Mouse (Mus musculus) liver, embryonic 14.5 days (tissue): ENCODE measurements around the gene Cnpy2. TPM values are rescaled to one million over a fixed set of nuclear protein-coding genes. Genes with fewer than 3 reads are reported as not detected.

Experiments used
- ATAC-seq: fragments of 200-750 bp; cut with Nextera tagmentation; 2 replicates; pipeline ENCODE4 v1.8.0; 2017; ENCODE audit warnings: moderate number of reproducible peaks, mild to moderate bottlenecking, moderate library complexity; ENCODE audit not compliant: insufficient read depth
- DNase-seq, 3 experiments: peaks; one replicate each; pipeline ENCODE4 v3.0.0-alpha.2; 2012 to 2013; ENCODE audit warnings: low read depth in 3 of 3, low spot score in 3 of 3
- H3K27ac ChIP-seq: fragments of 300-500 bp; sonication (generic); 2 replicates; pipeline ENCODE4 v1.5.1; 2014; ENCODE audit warnings: moderate library complexity, mild to moderate bottlenecking, control low read depth, inconsistent platforms
- H3K27me3 ChIP-seq: fragments of 300-500 bp; sonication (generic); 2 replicates; pipeline ENCODE4 v1.6.1; 2014; ENCODE audit warnings: mild to moderate bottlenecking, low read length, moderate library complexity; ENCODE audit not compliant: control insufficient read depth, insufficient read depth
- H3K36me3 ChIP-seq: fragments of 300-500 bp; sonication (generic); replicated peaks from 2 replicates; pipeline ENCODE4 v1.6.1; 2014; ENCODE audit warnings: low read depth; ENCODE audit not compliant: control insufficient read depth, insufficient read depth
- H3K4me1 ChIP-seq, 2 experiments: fragments of 200-500 bp in 1 of 2; fragments of 300-500 bp in 1 of 2; sonication (generic) in 1 of 2; replicated peaks; 2 replicates each; pipeline ENCODE4 v1.6.1; 2012 to 2014; ENCODE audit warnings: antibody characterized with exemption in 1 of 2, inconsistent platforms in 1 of 2, low read length in 1 of 2; ENCODE audit not compliant: control insufficient read depth in 2 of 2, insufficient read depth in 2 of 2
- H3K4me2 ChIP-seq: fragments of 300-500 bp; sonication (generic); 2 replicates; pipeline ENCODE4 v1.6.1; 2014; ENCODE audit warnings: low read depth, mild to moderate bottlenecking, control low read depth, moderate library complexity
- H3K4me3 ChIP-seq, 2 experiments: fragments of 200-500 bp in 1 of 2; fragments of 300-500 bp in 1 of 2; sonication (generic) in 1 of 2; 2 replicates each; pipeline ENCODE4 v1.5.1; 2012 to 2014; ENCODE audit warnings: low read depth in 2 of 2, low read length in 2 of 2, mild to moderate bottlenecking in 2 of 2, control low read depth in 1 of 2, inconsistent platforms in 1 of 2, moderate library complexity in 1 of 2; ENCODE audit not compliant: insufficient read depth in 1 of 2
- H3K9ac ChIP-seq: fragments of 300-500 bp; sonication (generic); replicated peaks from 2 replicates; pipeline ENCODE4 v1.6.1; 2014; ENCODE audit warnings: mild to moderate bottlenecking, control low read depth, moderate library complexity
- H3K9me3 ChIP-seq: fragments of 300-500 bp; sonication (generic); 2 replicates; pipeline ENCODE4 v1.6.1; 2016; ENCODE audit warnings: low read length, mixed read lengths; ENCODE audit not compliant: control insufficient read depth
- CTCF ChIP-seq: IDR thresholded peaks from 2 replicates; pipeline ENCODE4 v1.5.1; 2016; ENCODE audit warnings: antibody characterized with exemption, low read depth, control low read depth
- EP300 ChIP-seq: IDR thresholded peaks from 2 replicates; pipeline ENCODE4 v1.6.1; 2016; ENCODE audit warnings: antibody characterized with exemption, low read depth
- WGBS: fragments of 180-500 bp; shearing (Covaris S2); extraction: QIAGEN DNeasy Blood & Tissue Kit; methylation state at CpG from one replicate; pipeline ENCODE4 v1.1.7; 2014; ENCODE audit not compliant: insufficient replicate concordance; 5-methylcytosine and 5-hydroxymethylcytosine counted together
- polyA plus RNA-seq, 2 experiments: library from polyadenylated mRNA; depleted of rRNA in 1 of 2; stranded (reverse) in 1 of 2; unstranded in 1 of 2; fragments of >200 nt; fragmentation: Nextera tagmentation in 1 of 2; extraction: Ambion mirVana in 1 of 2; gene quantifications; 2 replicates each; pipeline versions ENCODE4 v1.2.1 to v1.2.3; 2012 to 2014

The Cnpy2 gene
- polyA plus RNA-seq, 2 experiments, result 38.8 to 92.7 TPM

DNA sequence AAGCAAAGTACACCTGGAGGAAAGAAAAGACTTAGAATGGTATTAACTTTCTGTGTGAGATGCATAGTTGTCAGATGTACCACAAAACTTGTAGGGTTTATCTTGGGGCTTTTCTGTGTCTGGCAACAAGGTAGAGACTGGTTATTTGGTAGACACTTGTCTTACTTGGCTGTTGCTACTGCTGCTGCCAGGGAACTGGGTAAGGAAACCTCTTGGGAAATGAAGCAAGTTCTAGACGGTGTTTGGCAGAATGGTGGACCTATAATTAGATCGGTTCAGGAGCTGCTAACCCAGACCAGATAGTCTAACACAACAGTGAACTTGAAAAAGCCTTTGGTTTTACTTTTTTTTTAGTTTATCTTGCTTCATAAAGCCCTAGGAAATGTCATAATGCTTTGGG is 16.7 kb downstream of the Cnpy2 start:
- TF ChIP-seq CTCF (no peak), EP300 (no peak)
- peak overlapping the region; percentile 86 for H3K27ac ChIP-seq
- 60% methylated on average over 2 of the region's 2 CpGs for WGBS

DNA sequence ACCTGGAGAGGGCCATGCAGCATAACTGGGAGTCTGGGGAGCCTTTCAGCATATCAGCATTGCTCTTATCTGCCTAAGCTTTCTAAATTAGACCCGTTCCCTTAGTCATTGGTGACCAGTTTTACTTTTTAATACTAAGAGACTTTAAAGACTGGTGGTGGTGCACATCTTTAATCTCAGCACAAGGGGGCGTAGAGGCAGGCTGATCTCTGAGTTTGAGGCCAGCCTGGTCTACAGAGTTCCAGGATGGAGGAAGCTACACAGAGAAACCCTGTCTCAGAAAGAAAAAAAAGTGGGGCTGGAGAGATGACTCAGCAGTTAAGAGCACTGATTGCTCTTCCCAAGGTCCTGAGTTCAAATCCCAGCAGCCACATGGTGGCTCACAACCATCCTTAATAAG is 18.0 kb downstream of the Cnpy2 start:
- Histone ChIP-seq H3K9ac (no peak overlapping the region), H3K4me1 (peaks cover 60 to 62% of the 10 kb centered on the region in 2 experiments)
- TF ChIP-seq EP300 (no peak), CTCF (peak; percentile 56)

More for the DNA sequence above, 16.7 kb downstream of the Cnpy2 start:
- H3K4me1 ChIP-seq, result peaks cover 59 to 62% of the 10 kb centered on the region in 2 experiments
- ATAC-seq (no peak), DNase-seq (no peak)
- peaks cover 6% of the 10 kb centered on the region; the same call in 1 of the 2 replicates for H3K36me3 ChIP-seq
- peak overlapping the region; percentile 31 to 81; a peak in 3 of 4 replicates for H3K4me3 ChIP-seq
- H3K4me2 ChIP-seq, result peak overlapping the region; percentile 80
- no peaks in the 10 kb centered on the region for H3K27me3 ChIP-seq
- no peaks in the 10 kb centered on the region for H3K9me3 ChIP-seq
- peak overlapping the region; percentile 95 for H3K9ac ChIP-seq

GRCm38 (mm10) chr10:128343436-128343835 is 21.2 kb downstream of the Cnpy2 start:
- no peak overlapping the region for H3K9ac ChIP-seq
- no peak overlapping the region for H3K4me3 ChIP-seq
- H3K27me3 ChIP-seq, result no peaks in the 10 kb centered on the region
- 79% methylated on average over 1 of the region's 1 CpGs for WGBS
- peak overlapping the region; percentile 56 for H3K27ac ChIP-seq
- no peak for DNase-seq
- no peak for ATAC-seq
- peak overlapping the region; percentile 28 for H3K4me2 ChIP-seq
- H3K9me3 ChIP-seq, result no peaks in the 10 kb centered on the region
- TF ChIP-seq EP300, result no peak
- TF ChIP-seq CTCF, result no peak
- peaks cover 15% of the 10 kb centered on the region for H3K36me3 ChIP-seq
- peaks cover 51 to 52% of the 10 kb centered on the region in 2 experiments for H3K4me1 ChIP-seq

More for the DNA sequence above, 18.0 kb downstream of the Cnpy2 start:
- Histone ChIP-seq H3K36me3 (peaks cover 6% of the 10 kb centered on the region; the same call in 1 of the 2 replicates), H3K27ac (peak overlapping the region; percentile 6; the same call in 1 of the 2 replicates), H3K9me3 (no peaks in the 10 kb centered on the region), H3K4me3 (no peak overlapping the region), H3K27me3 (no peaks in the 10 kb centered on the region), H3K4me2 (peak overlapping the region; percentile 80)
- 26% methylated on average over 2 of the region's 2 CpGs for WGBS
- ATAC-seq (no peak), DNase-seq (peak in 1 of 3 experiments; percentile 46)

- Histone ChIP-seq H3K4me3 (peak overlapping the region; percentile 31 to 50; a peak in 3 of 4 replicates), H3K27me3 (no peaks in the 10 kb centered on the region), H3K36me3 (peaks cover 20% of the 10 kb centered on the region), H3K4me1 (peaks cover 39 to 40% of the 10 kb centered on the region in 2 experiments), H3K27ac (peak overlapping the region; percentile 92), H3K9ac (peak overlapping the region; percentile 51), H3K9me3 (no peaks in the 10 kb centered on the region), H3K4me2 (peak overlapping the region; percentile 68)
- ATAC-seq (peak; percentile 88), DNase-seq (peak; percentile 79 to 88 (median 84))
- TF ChIP-seq CTCF (no peak), EP300 (peak; percentile 53)
- WGBS, result 8% methylated on average over 7 of the region's 7 CpGs
These were observed 22.5 kb downstream of the Cnpy2 start for GRCm38 (mm10) chr10:128344568-128345275.

- no peaks in the 10 kb centered on the region for H3K9me3 ChIP-seq
- 91% methylated on average over 8 of the region's 8 CpGs for WGBS
- H3K27me3 ChIP-seq, result no peaks in the 10 kb centered on the region
- TF ChIP-seq EP300 (no peak), CTCF (no peak)
- no peak for DNase-seq
- H3K27ac ChIP-seq, result no peak overlapping the region
- H3K4me1 ChIP-seq, result peaks cover 25 to 26% of the 10 kb centered on the region in 2 experiments
- H3K36me3 ChIP-seq, result peaks cover 44% of the 10 kb centered on the region
- no peak overlapping the region for H3K9ac ChIP-seq
- H3K4me2 ChIP-seq, result no peak overlapping the region
- H3K4me3 ChIP-seq, result no peak overlapping the region
- no peak for ATAC-seq
These were observed 25.3 kb downstream of the Cnpy2 start for GRCm38 (mm10) chr10:128347541-128347940.
